Mouse (Mus musculus) effector memory CD4-positive, alpha-beta T cell, adult 7 months (primary cell): ENCODE data around the gene Cdc20. TPM values are rescaled to one million over a fixed set of nuclear protein-coding genes. Genes with fewer than 3 reads are reported as not detected.

ENCODE experiments used
- polyA plus RNA-seq: library from polyadenylated mRNA; unstranded; fragments of 100-300 nt; shearing (Covaris generic); gene quantifications from one replicate; pipeline ENCODE4 v1.2.1, GENCODE M21; 2017

The Cdc20 gene
- polyA plus RNA-seq, result 3.3 TPM

GRCm38 (mm10) chr4:118436820-118437603 lies at the start of gene Cdc20:
Gene Cdc20, minus strand, starts transcription at chr4:118437352.

GRCm38 (mm10) chr4:118457345-118457975 lies 20.3 kb upstream of the Cdc20 start, which contains the start of gene Mpl:
Gene Mpl, minus strand, starts transcription at chr4:118457513.

GRCm38 (mm10) chr4:118427768-118428451 lies 9.2 kb downstream of the Cdc20 start, which contains the start of gene Elovl1:
Gene Elovl1, plus strand, starts transcription at chr4:118428093.

GRCm38 (mm10) chr4:118409142-118409900 lies 27.8 kb downstream of the Cdc20 start, which contains the start of the genes Szt2 and Med8:
Gene Szt2, minus strand, starts transcription at chr4:118409273.
Gene Med8, plus strand, starts transcription at chr4:118409337.

Other genes with a start within 250 kb of the Cdc20 start
- gene Ptprf, start 145.9 kb downstream of the Cdc20 start, polyA plus RNA-seq, result 0.71 TPM
- 8.3 TPM for gene Szt2, start 28.1 kb downstream of the Cdc20 start, polyA plus RNA-seq
- gene Med8, start 28.0 kb downstream of the Cdc20 start, polyA plus RNA-seq, result 47.3 TPM
- 73.2 TPM for gene Elovl1, start 9.3 kb downstream of the Cdc20 start, polyA plus RNA-seq
- gene Mpl, start 20.2 kb upstream of the Cdc20 start, polyA plus RNA-seq, result 0.22 TPM
- not detected for gene Tie1, start 52.7 kb upstream of the Cdc20 start, polyA plus RNA-seq
- gene 2610528J11Rik, start 89.6 kb upstream of the Cdc20 start, polyA plus RNA-seq, result not detected
- gene Tmem125, start 106.7 kb upstream of the Cdc20 start, polyA plus RNA-seq, result not detected
- gene Cfap57, start 183.4 kb upstream of the Cdc20 start, polyA plus RNA-seq, result not detected
- gene Ebna1bp2, start 183.4 kb upstream of the Cdc20 start, polyA plus RNA-seq, result 120 TPM
- not detected for gene Olfr62, start 221.6 kb upstream of the Cdc20 start, polyA plus RNA-seq